Mouse (Mus musculus) stomach, postnatal 0 days (tissue): Measurements from ENCODE around the gene Kif1c. TPM values are rescaled to one million over a fixed set of nuclear protein-coding genes. Genes with fewer than 3 reads are reported as not detected.

ENCODE experiments used
- ATAC-seq: fragments of 200-750 bp; cut with Nextera tagmentation; 2 replicates; pipeline ENCODE4 v1.8.0; 2017; ENCODE audit not compliant: low FRiP score, low TSS enrichment
- DNase-seq: peaks from one replicate; pipeline ENCODE4 v3.0.0-alpha.2; 2016; ENCODE audit warnings: low spot score
- H3K27ac ChIP-seq: fragments of 300-500 bp; sonication (generic); replicated peaks from 2 replicates; pipeline ENCODE4 v1.5.1; 2014; ENCODE audit warnings: mild to moderate bottlenecking, control low read depth
- H3K27me3 ChIP-seq: fragments of 300-500 bp; sonication (generic); 2 replicates; pipeline ENCODE4 v1.6.1; 2014; ENCODE audit warnings: low read length; ENCODE audit not compliant: control insufficient read depth, insufficient read depth
- H3K36me3 ChIP-seq: fragments of 300-500 bp; sonication (generic); 2 replicates; pipeline ENCODE4 v1.6.1; 2014; ENCODE audit warnings: low read length, mixed read lengths; ENCODE audit not compliant: control insufficient read depth, insufficient read depth
- H3K4me1 ChIP-seq: fragments of 300-500 bp; sonication (generic); replicated peaks from 2 replicates; pipeline ENCODE4 v1.6.1; 2014; ENCODE audit warnings: antibody characterized with exemption; ENCODE audit not compliant: control insufficient read depth, insufficient read depth
- H3K4me2 ChIP-seq: fragments of 300-500 bp; sonication (generic); replicated peaks from 2 replicates; pipeline ENCODE4 v1.6.1; 2014; ENCODE audit warnings: low read depth, mild to moderate bottlenecking, control low read depth, moderate library complexity
- H3K4me3 ChIP-seq: fragments of 300-500 bp; sonication (generic); 2 replicates; pipeline ENCODE4 v1.5.1; 2014; ENCODE audit warnings: low read depth, low read length, control low read depth
- H3K9ac ChIP-seq: fragments of 300-500 bp; sonication (generic); 2 replicates; pipeline ENCODE4 v1.6.1; 2014; ENCODE audit warnings: mild to moderate bottlenecking, low read length, control low read depth, mixed read lengths
- H3K9me3 ChIP-seq: fragments of 300-500 bp; sonication (generic); 2 replicates; pipeline ENCODE4 v1.6.1; 2016; ENCODE audit warnings: low read length; ENCODE audit not compliant: control insufficient read depth
- CTCF ChIP-seq: IDR thresholded peaks from 2 replicates; pipeline ENCODE4 v1.5.1; 2016; ENCODE audit warnings: antibody characterized with exemption, low read depth, mild to moderate bottlenecking, moderate library complexity
- EP300 ChIP-seq: optimal IDR thresholded peaks from 2 replicates; pipeline ENCODE3; 2016; ENCODE audit warnings: antibody characterized with exemption
- WGBS: fragments of 180-500 bp; shearing (Covaris S2); extraction: QIAGEN DNeasy Blood & Tissue Kit; methylation state at CpG from one replicate; pipeline ENCODE4 v1.1.7; 2014; 5-methylcytosine and 5-hydroxymethylcytosine counted together
- polyA plus RNA-seq: library from polyadenylated mRNA; unstranded; fragments of >200 nt; fragmentation: Nextera tagmentation; extraction: Ambion mirVana; gene quantifications from 2 replicates; pipeline ENCODE4 v1.2.1, GENCODE M21; 2015

Gene Kif1c
- polyA plus RNA-seq, 1 experiment from 2014 or later: 4.7 TPM

DNA sequence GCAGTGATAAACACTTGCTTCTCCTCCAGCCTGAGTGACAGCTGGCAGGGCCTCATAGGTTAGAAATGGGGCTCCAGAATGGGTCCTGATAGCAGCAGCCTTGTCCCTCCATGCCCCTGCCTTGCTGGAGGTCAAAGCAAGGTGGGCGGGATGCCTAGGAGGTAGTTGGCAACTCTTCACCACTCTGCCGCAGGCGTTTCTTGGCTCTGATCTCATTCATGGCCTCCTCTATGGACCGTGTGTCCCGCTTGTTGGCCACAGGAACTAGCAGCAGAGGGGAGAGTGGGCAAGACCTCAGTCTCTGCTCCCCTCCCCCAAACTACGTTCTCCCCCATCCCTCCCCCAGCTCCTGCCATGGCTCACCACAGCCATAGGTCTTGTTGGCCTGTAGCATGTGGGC is 36.4 kb upstream of the Kif1c start:
- Histone ChIP-seq H3K4me1 (0 out of 2 replicates have a peak, but pooled peaks cover 4% of the 10 kb centered on the region), H3K27me3 (no peaks in the 10 kb centered on the region), H3K4me3 (no peak overlapping the region), H3K36me3 (peaks cover 17% of the 10 kb centered on the region), H3K4me2 (no peak overlapping the region), H3K27ac (no peak overlapping the region), H3K9me3 (no peaks in the 10 kb centered on the region), H3K9ac (no peak overlapping the region)
- ATAC-seq (no peak), DNase-seq (no peak)
- WGBS: 91% methylated on average over 6 of the region's 6 CpGs
- TF ChIP-seq EP300 (no peak), CTCF (no peak)

DNA sequence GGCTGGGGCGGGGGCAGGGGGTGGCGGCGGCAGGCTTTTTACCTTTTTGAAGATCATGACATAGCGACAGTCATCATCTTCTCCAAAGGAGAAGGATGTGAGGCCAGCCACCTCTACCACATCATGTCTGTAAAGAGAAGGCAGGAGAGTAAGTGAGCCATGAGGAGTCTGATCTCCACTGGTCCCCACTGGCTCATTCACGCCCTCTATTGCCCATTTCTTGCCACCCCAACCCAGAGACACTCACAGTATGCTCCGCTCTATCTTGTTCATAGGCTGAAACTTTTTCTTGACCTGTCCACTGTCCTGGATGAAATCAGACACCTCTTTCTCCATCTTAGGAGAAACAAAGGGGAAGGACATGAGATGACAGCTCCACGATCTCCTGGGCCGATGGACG is 35.6 kb upstream of the Kif1c start:
- Histone ChIP-seq H3K9me3 (no peaks in the 10 kb centered on the region), H3K27ac (no peak overlapping the region), H3K4me2 (no peak overlapping the region), H3K36me3 (peaks cover 17% of the 10 kb centered on the region), H3K27me3 (no peaks in the 10 kb centered on the region), H3K4me3 (no peak overlapping the region), H3K9ac (no peak overlapping the region), H3K4me1 (0 out of 2 replicates have a peak, but pooled peaks cover 4% of the 10 kb centered on the region)
- DNase-seq (no peak), ATAC-seq (no peak)
- WGBS: 93% methylated on average over 9 of the region's 9 CpGs
- TF ChIP-seq CTCF: peak; percentile 30
- no peak for TF ChIP-seq EP300

DNA sequence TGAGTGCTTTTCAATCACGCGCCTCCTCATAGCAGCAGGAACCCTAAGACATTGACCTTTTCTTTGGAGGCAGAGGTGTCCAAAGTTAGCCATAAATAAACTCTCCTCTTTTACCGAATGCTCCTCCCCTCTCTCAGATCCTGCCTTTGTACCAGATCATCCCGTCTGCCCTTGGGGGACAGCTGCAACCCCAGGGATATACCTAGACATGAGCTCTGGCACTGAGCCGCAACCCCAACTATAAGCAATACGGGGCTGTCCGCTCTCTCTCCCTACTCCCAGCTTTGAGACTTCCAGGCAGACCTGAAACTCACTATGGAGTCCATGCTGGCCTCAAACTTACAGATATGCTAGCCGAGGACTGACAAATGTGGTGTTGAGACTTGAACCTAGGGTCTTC is 33.7 kb upstream of the Kif1c start:
- no peak overlapping the region for H3K4me3 ChIP-seq
- H3K27me3 ChIP-seq: no peaks in the 10 kb centered on the region
- H3K4me2 ChIP-seq: no peak overlapping the region
- H3K4me1 ChIP-seq: 0 out of 2 replicates have a peak, but pooled peaks cover 4% of the 10 kb centered on the region
- DNase-seq: no peak
- no peak for TF ChIP-seq CTCF
- TF ChIP-seq EP300: no peak
- H3K9me3 ChIP-seq: no peaks in the 10 kb centered on the region
- no peak overlapping the region for H3K27ac ChIP-seq
- H3K9ac ChIP-seq: no peak overlapping the region
- peaks cover 17% of the 10 kb centered on the region for H3K36me3 ChIP-seq
- WGBS: 91% methylated on average over 8 of the region's 8 CpGs
- ATAC-seq: no peak

DNA sequence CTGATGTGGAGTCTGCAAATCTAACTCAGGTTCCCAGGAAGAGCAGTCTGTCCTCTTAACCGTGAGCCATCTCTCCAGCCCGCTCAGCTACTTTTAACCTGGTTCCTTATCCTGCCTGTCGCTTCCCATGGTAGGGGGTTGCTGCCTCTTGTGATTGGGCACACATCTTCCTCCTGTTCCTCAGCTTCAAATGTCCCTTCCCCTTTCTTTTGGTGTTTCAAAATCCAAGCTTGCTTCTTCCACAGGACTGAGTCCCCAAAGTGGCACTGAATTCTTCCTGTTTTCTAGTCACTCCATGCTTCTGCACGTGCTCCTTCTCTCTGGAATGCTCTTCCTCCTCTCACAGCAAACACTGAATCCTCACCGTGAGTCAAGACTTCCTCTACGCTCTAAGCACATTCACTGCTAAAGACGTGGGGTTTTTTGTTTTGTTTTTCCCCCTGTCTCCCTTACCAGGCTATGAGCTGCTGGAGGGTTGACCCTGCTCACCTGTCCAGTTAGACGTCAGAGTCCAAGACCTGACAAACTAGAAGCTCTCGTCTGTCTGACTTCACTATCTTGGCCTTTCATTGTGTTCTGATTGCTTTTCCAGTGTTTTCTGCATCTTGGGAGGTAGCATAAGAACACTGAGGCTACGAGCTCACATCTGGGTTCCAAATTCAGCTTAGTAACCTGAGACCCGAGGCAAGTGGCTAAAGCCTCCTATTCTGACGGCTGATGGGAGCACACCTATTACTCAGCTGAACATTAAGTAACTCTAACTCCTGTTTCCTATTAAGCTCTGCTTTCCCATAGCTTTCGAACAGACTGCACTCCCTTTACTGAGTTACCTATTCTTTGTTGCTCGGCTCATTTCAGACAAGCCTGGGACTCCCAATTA is 32.8 kb upstream of the Kif1c start:
- TF ChIP-seq CTCF (no peak), EP300 (no peak)
- 43% methylated on average over 14 of the region's 14 CpGs for WGBS

DNA sequence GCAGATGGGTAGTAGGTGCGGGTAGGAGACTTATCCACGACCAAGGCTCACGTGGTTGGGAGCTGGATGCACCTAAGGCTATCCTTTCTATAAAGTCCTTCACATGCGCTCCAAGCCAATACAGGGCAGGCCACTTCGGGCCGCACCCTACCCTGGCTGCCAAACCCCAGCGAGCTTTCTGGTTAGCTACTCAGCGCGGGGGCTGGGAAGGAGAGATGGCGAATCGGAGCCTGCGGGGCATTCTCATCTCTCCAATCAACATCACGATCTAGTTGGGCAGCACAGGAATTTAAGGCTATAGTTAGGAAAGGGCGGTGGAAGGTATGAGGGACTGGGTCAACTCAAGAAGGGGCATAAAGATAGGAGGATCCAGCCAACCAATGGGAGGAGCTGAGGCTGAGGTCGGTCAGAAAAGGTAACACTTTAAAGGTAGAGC is 32.0 kb upstream of the Kif1c start:
- H3K27me3 ChIP-seq: no peaks in the 10 kb centered on the region
- H3K9me3 ChIP-seq: no peaks in the 10 kb centered on the region
- DNase-seq: peak; percentile 84
- peak overlapping the region; percentile 50 for H3K9ac ChIP-seq
- peak overlapping the region; percentile 65 for H3K4me3 ChIP-seq
- WGBS: under 1% methylated on average over 15 of the region's 15 CpGs
- 0 out of 2 replicates have a peak, but pooled peaks cover 4% of the 10 kb centered on the region for H3K4me1 ChIP-seq
- TF ChIP-seq EP300 (no peak), CTCF (0 out of 2 replicates have a peak, but pooled peaks have one; percentile 0)
- peak overlapping the region; percentile 61 for H3K4me2 ChIP-seq
- H3K36me3 ChIP-seq: peaks cover 13% of the 10 kb centered on the region
- H3K27ac ChIP-seq: peak overlapping the region; percentile 79
- peak; percentile 63 for ATAC-seq

More for the DNA sequence above, 32.8 kb upstream of the Kif1c start:
- Histone ChIP-seq H3K4me2 (peak overlapping the region; percentile 61), H3K4me1 (0 out of 2 replicates have a peak, but pooled peaks cover 4% of the 10 kb centered on the region), H3K36me3 (peaks cover 13% of the 10 kb centered on the region), H3K27ac (peak overlapping the region; percentile 79), H3K4me3 (peak overlapping the region; percentile 65), H3K9me3 (no peaks in the 10 kb centered on the region), H3K27me3 (no peaks in the 10 kb centered on the region), H3K9ac (no peak overlapping the region; the same call in 1 of the 2 replicates)
- DNase-seq (no peak), ATAC-seq (no peak)
